Mouse (Mus musculus) ES-E14 (cell line): ENCODE measurements around the gene Phc1. TPM values are rescaled to one million over a fixed set of nuclear protein-coding genes. Genes with fewer than 3 reads are reported as not detected.

ENCODE experiments used
- DNase-seq: peaks from one replicate; pipeline ENCODE4 v3.0.0-alpha.2; 2013; ENCODE audit warnings: low read depth, low spot score
- H3K27ac ChIP-seq: 2 replicates; pipeline ENCODE4 v1.5.1; 2012; ENCODE audit warnings: low read depth, mild to moderate bottlenecking, low read length, moderate library complexity, mixed read lengths; ENCODE audit not compliant: poor library complexity, insufficient read depth, severe bottlenecking
- H3K36me3 ChIP-seq: 2 replicates; pipeline ENCODE4 v1.6.1; 2012; ENCODE audit warnings: mild to moderate bottlenecking, low read length, moderate library complexity, mixed read lengths; ENCODE audit not compliant: control insufficient read depth, poor library complexity, insufficient read depth, severe bottlenecking
- H3K4me1 ChIP-seq, 2 experiments: fragments of 150-350 bp in 1 of 2; sonication (generic) in 1 of 2; 2 replicates each; pipeline ENCODE4 v1.6.1; 2012; ENCODE audit warnings: low read length in 2 of 2, mild to moderate bottlenecking in 1 of 2, mixed read lengths in 1 of 2; ENCODE audit not compliant: control insufficient read depth in 2 of 2, insufficient read depth in 2 of 2, poor library complexity in 1 of 2
- H3K4me3 ChIP-seq, 2 experiments: fragments of 150-350 bp in 1 of 2; sonication (generic) in 1 of 2; 2 replicates each; pipeline ENCODE4 v1.5.1; 2012; ENCODE audit warnings: low read length in 2 of 2, low read depth in 1 of 2, mild to moderate bottlenecking in 1 of 2, mixed read lengths in 1 of 2; ENCODE audit not compliant: insufficient read depth in 1 of 2, poor library complexity in 1 of 2, severe bottlenecking in 1 of 2
- H3K9ac ChIP-seq: 2 replicates; pipeline ENCODE4 v1.6.1; 2012; ENCODE audit warnings: low read depth, mild to moderate bottlenecking, low read length, mixed read lengths; ENCODE audit not compliant: poor library complexity, insufficient read depth, severe bottlenecking
- H3K9me3 ChIP-seq: fragments of 150-350 bp; sonication (generic); 2 replicates; pipeline ENCODE4 v1.6.1; 2012; ENCODE audit warnings: low read depth, mild to moderate bottlenecking, low read length; ENCODE audit not compliant: control insufficient read depth, insufficient read depth
- CHD2 ChIP-seq: IDR thresholded peaks from 2 replicates; pipeline ENCODE4 v1.6.1; 2014; ENCODE audit warnings: mild to moderate bottlenecking, low read depth, low read length, inconsistent platforms
- HCFC1 ChIP-seq: IDR thresholded peaks from 2 replicates; pipeline ENCODE4 v1.6.1; 2012; ENCODE audit warnings: low read length, inconsistent platforms, borderline replicate concordance; ENCODE audit not compliant: insufficient read depth
- MAFK ChIP-seq: IDR thresholded peaks from 2 replicates; pipeline ENCODE4 v1.6.1; 2014; ENCODE audit warnings: mild to moderate bottlenecking, low read depth, low read length, inconsistent platforms; ENCODE audit not compliant: insufficient read depth
- ZC3H11A ChIP-seq: IDR thresholded peaks from 2 replicates; pipeline ENCODE4 v1.6.1; 2012; ENCODE audit warnings: low read depth, mild to moderate bottlenecking, inconsistent platforms, low read length, borderline replicate concordance
- ZNF384 ChIP-seq: IDR thresholded peaks from 2 replicates; pipeline ENCODE4 v1.6.1; 2012; ENCODE audit warnings: low read depth, low read length, inconsistent platforms
- in situ Hi-C, 2 experiments: fragments of 600-800 bp; cut with MboI; formaldehyde crosslinking; loops; one replicate each; pipeline ENCODE4 v1.15.1; 2025; ENCODE audit warnings: low sequenced_read_pairs in 2 of 2, inconsistent platforms in 1 of 2; ENCODE audit not compliant: unreplicated experiment in 2 of 2
- total RNA-seq: library from RNA; depleted of rRNA; stranded (reverse); fragments of 300-350 nt; gene quantifications from 2 replicates; pipeline ENCODE4 v1.2.3, GENCODE M21; 2012

Phc1 gene
- total RNA-seq, 1 experiment = 169 TPM

DNA sequence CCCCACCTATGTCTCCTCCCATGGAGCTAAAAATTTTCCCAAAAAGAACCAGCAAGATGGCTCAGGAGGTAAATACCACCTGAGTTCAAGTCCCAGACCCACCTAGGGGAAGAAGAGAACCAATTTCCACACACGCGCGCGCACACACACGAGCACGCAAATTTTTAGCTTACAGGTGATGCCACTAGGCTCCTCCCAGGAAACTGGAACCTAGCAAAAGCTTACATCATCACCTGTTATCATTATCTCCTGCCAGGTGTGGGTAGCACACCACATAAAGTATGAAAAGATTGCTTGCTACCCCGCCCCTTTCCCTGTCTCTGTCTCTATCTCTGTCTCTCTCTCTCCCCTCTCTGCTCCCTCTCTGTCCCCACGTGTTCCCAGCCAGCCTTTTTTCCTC lies 47.2 kb downstream of the Phc1 start:
- H3K27ac ChIP-seq = no peak overlapping the region
- in situ Hi-C loops = no loop called here
- no peaks in the 10 kb centered on the region for H3K36me3 ChIP-seq
- no peak for TF ChIP-seq MAFK
- no peak overlapping the region for H3K4me3 ChIP-seq
- no peaks in the 10 kb centered on the region for H3K9me3 ChIP-seq
- peaks cover 4% of the 10 kb centered on the region in 2 experiments; a peak in 2 of 4 replicates for H3K4me1 ChIP-seq
- H3K9ac ChIP-seq = no peak overlapping the region
- no peak for DNase-seq

DNA sequence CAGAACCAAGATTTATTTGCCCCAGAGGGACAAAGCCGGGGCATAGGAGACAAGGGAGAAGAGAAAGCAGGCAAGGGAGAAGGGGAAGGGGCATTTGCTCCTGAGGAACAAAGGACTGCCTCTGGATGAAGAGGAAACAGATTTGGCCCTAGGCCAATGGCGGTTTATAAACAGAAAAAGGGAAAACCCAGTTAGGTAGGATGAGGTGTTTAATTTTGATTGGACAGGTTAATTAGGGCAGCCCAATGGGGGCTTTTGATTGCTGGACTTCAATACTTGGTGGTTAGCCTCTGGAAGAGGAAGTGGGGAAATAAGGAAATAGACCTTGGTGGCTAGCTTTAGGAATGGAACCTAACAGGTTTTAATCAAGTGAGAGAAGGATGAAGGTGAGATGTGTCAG lies 48.2 kb downstream of the Phc1 start:
- peaks cover 0 to 2% of the 10 kb centered on the region in 2 experiments; a peak in 1 of 4 replicates for H3K4me1 ChIP-seq
- no peak overlapping the region for H3K9ac ChIP-seq
- in situ Hi-C loops = no loop called here
- TF ChIP-seq ZNF384 (no peak), ZC3H11A (no peak), MAFK (no peak), CHD2 (no peak), HCFC1 (no peak)
- no peak overlapping the region for H3K27ac ChIP-seq
- no peaks in the 10 kb centered on the region for H3K36me3 ChIP-seq
- no peaks in the 10 kb centered on the region for H3K9me3 ChIP-seq
- DNase-seq = no peak
- H3K4me3 ChIP-seq = no peak overlapping the region

GRCm38 (mm10) chr6:122291735-122292134 lies 48.6 kb downstream of the Phc1 start:
- no peaks in the 10 kb centered on the region for H3K9me3 ChIP-seq

DNA sequence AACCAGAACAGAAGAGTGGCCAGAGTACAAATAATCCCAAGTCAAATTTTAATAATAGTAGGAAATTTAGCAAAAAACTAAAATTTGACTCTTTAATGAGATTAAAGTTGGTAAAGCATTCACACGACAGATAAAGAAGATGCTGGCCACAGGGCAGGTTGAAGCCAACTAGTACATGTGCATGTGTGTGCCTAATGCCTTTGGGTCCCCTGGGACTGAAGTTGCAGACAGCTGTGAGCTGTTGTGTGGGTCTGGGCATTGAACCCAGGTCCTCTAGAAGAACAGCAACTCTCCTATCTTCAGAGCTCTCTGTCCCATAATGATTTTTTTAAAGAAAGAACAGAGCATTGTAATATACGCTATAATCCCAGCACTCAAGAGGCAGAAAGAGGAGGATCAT lies 49.1 kb downstream of the Phc1 start:
- DNase-seq = no peak

More at GRCm38 (mm10) chr6:122291735-122292134, 48.6 kb downstream of the Phc1 start:
- no peak for DNase-seq
- H3K4me1 ChIP-seq = no peaks in the 10 kb centered on the region
- no peak overlapping the region for H3K9ac ChIP-seq
- H3K36me3 ChIP-seq = no peaks in the 10 kb centered on the region
- TF ChIP-seq CHD2 (no peak), ZC3H11A (no peak), MAFK (no peak), ZNF384 (no peak), HCFC1 (no peak)
- in situ Hi-C loops = no loop called here
- H3K27ac ChIP-seq = no peak overlapping the region
- no peak overlapping the region for H3K4me3 ChIP-seq

GRCm38 (mm10) chr6:122290253-122290652 lies 50.1 kb downstream of the Phc1 start:
- Histone ChIP-seq H3K4me3 (no peak overlapping the region), H3K36me3 (no peaks in the 10 kb centered on the region), H3K9ac (no peak overlapping the region), H3K4me1 (no peaks in the 10 kb centered on the region), H3K27ac (no peak overlapping the region), H3K9me3 (no peaks in the 10 kb centered on the region)
- DNase-seq = no peak
- in situ Hi-C loops = no loop called here
- no peak for TF ChIP-seq HCFC1
- TF ChIP-seq ZC3H11A = no peak
- no peak for TF ChIP-seq CHD2
- no peak for TF ChIP-seq ZNF384
- no peak for TF ChIP-seq MAFK

More for the DNA sequence above, 49.1 kb downstream of the Phc1 start:
- no peaks in the 10 kb centered on the region for H3K4me1 ChIP-seq
- no peaks in the 10 kb centered on the region for H3K36me3 ChIP-seq
- no peak overlapping the region for H3K4me3 ChIP-seq
- TF ChIP-seq ZC3H11A = no peak
- no peak for TF ChIP-seq MAFK
- no peak for TF ChIP-seq ZNF384
- TF ChIP-seq CHD2 = no peak
- H3K9me3 ChIP-seq = no peaks in the 10 kb centered on the region
- H3K27ac ChIP-seq = no peak overlapping the region
- H3K9ac ChIP-seq = no peak overlapping the region
- in situ Hi-C loops = no loop called here
